Mouse (Mus musculus): ENCODE measurements around the gene Ctdspl2.

The Ctdspl2 gene

DNA sequence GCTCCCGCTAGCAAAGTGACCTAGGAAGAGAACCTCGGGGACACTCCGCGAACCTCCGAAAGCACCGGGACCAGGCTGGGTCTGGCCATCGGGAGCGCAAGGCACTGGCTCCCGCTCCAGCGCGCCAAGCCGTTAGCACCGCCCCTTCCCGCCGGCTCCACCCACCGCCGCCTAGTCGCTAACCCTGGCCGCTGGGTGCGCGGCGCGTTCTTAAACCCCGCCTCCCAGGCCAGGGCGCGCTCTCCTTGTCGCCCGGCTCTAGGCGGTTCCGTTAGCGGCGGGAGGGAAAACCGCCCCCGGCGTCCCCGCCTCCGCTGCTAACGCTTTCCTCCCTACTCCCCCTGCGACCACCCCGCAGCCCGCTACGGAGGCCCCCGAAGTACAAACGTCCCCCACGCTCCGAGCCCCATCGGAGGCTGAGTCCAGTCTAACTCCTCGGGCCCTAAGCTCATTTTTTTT, at the start of gene Ctdspl2, which contains the start of gene Mageb3:
Gene Ctdspl2, plus strand, starts transcription at position 237 of the 459 bp plus-strand sequence.
Gene Mageb3, minus strand, starts transcription at position 328 of the 459 bp plus-strand sequence.
- POLR2A ChIA-PET, result interaction anchor here (0.7 to 4.9 kb wide), 74 partner anchors 8 to 816 kb away, joined by 3 to 73 read pairs (median 5); partner anchors contain the start of genes Casc4 (in 2 of the 4), Eif3j1 (in 2 of the 4), Frmd5 (in 2 of the 4) and Sord (in 2 of the 4)

DNA sequence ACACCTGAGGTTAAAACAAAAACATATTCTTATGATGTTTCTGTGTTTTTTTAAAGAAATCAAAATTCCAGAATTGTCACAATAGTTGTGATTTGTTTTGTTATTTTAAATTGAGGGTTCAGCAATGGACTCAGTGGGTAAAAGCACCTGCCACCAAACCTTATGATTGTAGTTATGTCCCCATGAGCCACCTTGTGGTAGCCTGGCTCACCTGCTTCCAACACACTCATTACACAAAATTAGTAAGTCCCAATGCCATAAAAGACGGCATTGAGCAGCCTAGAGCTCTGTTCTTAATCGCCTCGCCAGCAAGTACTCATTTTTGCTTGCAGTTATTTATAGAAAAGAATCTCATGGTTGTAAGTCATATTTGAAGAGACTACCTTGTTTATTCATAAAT, 45.8 kb upstream of the Ctdspl2 start:
- ChIA-PET CTCF (no interaction called here), POLR2A (interaction anchor here in 1 of 4 experiments (1.6 to 1.9 kb wide), 2 partner anchors 10 kb away, joined by 3 to 10 read pairs; no protein-coding TSS in a partner anchor)

More for the DNA sequence above, at the start of gene Ctdspl2, which contains the start of gene Mageb3:
- CTCF ChIA-PET, result no interaction called here

DNA sequence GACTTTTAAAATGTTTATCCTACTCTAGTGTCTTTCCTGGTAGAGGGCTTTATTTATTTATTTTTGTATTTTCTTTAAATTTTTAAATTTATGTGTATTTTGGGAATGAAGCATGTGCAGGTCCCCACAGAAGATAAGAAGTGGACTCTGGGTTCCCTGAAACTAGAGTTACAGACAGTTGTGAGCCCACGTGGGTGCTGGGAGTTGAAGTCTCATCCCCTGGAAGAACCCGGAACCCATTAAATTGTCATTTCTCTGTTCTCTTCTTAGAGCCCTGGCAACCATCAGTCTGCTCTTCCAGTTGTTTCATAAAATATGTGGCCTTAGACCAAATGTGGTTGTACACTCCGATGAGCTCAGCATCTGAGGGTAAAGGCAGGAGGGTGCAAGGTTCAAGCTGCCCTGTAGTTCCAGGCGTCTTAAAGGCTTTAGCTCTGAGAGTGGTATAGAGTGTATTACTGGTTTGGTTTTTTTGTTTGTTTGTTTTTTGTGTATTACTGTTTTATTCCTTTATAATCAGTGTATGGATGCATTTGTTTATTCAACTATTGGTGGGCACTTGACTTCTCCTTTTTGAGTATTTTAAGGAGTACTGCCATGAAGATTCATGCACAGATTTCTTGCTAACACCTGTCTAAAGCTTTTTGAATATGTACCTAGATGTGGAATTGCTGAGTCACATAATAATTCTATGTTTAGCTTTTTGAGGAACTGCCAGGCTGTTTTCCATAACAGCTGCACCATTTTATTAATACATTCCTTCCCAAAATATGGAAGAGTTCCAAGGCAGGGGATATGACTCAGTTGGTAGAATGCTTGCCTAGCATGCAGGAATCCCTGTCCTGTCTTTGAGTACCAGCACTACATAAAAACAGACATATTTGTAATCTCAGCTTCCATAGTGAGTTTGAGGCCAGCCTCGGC, 39.5 kb upstream of the Ctdspl2 start:
- ChIA-PET POLR2A (interaction anchor here in 1 of 4 experiments (1.5 kb wide), 2 partner anchors 8 to 16 kb away, joined by 3 to 5 read pairs; no protein-coding TSS in a partner anchor), CTCF (interaction anchor here in 1 of 4 experiments (0.5 kb wide), 1 partner anchor 23 kb away, joined by 3 read pairs; no protein-coding TSS in a partner anchor)

DNA sequence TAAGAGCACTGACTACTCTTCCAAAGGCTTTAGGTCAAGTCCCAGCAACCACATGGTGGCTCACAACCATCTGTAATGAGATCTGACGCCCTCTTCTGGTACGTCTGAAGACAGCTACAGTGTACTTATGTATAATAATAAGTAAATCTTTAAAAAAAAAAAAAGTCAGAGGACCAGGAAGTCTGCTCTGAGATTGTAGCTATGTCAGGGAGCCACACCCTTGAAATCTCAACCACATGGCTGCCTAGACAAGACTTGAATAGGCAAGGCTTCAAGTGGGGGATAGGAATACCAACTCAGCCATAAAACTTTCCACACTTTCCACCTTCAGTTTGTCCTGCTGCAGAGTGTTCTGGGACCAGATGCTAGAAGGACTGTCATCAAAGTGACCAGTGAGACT, 18.2 kb upstream of the Ctdspl2 start:
- ChIA-PET POLR2A (interaction anchor here in 3 of 4 experiments (0.6 to 2.5 kb wide), 8 partner anchors 9 to 71 kb away, joined by 3 to 11 read pairs (median 3); partner anchors contain the start of genes Casc4 (in 2 of the 3), Ctdspl2 (in 1 of the 3) and Mageb3 (in 1 of the 3)), CTCF (interaction anchor here in 2 of 4 experiments (0.6 kb wide), 2 partner anchors 298 to 728 kb away, joined by 4 to 6 read pairs; no protein-coding TSS in a partner anchor)

- ChIA-PET CTCF (no interaction called here), POLR2A (interaction anchor here in 3 of 4 experiments (0.9 to 2.7 kb wide), 5 partner anchors 10 to 16 kb away, joined by 3 to 15 read pairs (median 5); partner anchors contain the start of genes Ctdspl2 (in 1 of the 3) and Mageb3 (in 1 of the 3))
Observed at GRCm38 (mm10) chr2:121943364-121943763, 12.4 kb upstream of the Ctdspl2 start.

DNA sequence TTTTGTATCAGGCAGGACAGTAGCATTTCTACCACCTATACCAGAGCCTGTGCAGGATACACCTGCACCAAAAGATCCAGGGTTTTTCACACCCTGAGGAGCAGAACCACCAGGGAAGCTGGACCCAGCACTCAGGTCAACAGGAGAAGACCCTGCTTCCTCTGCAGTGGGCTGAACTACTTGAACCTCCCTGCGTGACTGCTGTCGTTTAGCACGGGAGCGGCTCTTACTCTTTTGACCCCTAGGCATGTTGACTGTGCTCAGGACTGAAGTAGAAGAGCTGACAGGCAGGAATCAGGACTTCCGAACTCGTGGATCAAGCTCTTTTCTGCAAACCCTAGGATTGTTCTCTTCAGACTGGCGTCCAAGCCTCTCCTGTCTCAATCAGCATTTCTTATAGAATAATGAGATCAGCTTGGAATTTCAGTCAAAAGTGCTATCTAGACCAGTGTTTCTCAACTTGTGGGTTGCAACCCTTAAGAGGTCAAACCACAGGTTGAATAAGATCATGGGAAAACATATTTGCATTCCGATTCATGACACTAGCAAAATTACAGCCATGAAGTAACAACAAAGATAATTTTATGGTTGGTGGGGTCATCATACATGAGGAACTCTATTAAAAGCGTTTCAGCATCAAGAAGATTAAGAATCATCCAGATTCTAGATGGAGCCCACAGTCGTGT, 687 bp upstream of the Ctdspl2 start:
- POLR2A ChIA-PET, result interaction anchor here in 2 of 4 experiments (0.7 to 4.9 kb wide), 19 partner anchors 12 to 513 kb away, joined by 3 to 73 read pairs (median 8); partner anchors contain the start of genes Casc4 (in 2 of the 2), Eif3j1 (in 2 of the 2), Frmd5 (in 1 of the 2) and Shf (in 1 of the 2)
- CTCF ChIA-PET, result no interaction called here

DNA sequence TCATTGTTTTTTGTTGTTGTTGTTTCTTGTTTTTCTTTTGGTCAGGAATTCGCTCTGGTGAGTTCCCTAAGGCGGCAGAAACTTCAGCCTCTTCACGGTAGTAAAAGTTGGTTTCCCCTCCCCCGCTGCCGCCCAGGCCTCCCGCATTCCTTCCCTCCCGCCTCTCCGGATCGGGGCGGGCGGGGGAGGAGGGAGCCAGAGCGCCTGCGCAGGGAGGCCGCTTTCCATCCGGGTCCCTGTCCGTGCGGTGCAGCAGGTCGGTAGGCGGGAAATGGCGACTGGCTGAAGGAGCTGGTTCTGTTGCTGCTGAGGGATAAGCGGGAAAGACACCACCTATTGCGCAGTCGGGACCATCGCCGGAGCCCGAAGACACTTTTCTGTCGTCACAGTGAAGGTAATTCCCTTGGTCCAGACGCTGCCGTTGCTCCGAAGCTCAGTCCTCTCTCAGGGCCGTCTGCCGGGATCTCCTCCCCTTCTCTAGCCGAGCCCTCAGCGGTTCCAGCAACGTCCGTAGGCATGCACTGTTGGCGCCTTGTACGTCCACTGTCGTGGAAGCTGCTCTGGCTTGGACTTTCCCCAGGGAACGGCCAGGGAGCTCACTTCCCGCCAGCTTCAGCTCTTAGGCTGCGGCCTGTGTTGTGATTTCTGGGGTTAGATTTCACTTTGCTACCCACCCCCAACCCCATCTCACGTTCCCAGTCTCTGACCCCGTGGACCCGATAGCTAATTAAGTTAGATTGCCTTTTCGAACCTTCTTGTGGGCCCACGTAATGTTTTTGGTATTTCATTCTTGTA, 620 bp downstream of the Ctdspl2 start:
- ChIA-PET POLR2A (interaction anchor here (0.6 to 4.9 kb wide), 104 partner anchors 8 to 816 kb away, joined by 3 to 73 read pairs (median 4); partner anchors contain the start of genes Casc4 (in 2 of the 4), Eif3j1 (in 2 of the 4), Frmd5 (in 2 of the 4) and Shf (in 2 of the 4)), CTCF (interaction anchor here in 2 of 4 experiments (0.6 to 1.1 kb wide), 2 partner anchors 9 to 80 kb away, joined by 3 read pairs; no protein-coding TSS in a partner anchor)

DNA sequence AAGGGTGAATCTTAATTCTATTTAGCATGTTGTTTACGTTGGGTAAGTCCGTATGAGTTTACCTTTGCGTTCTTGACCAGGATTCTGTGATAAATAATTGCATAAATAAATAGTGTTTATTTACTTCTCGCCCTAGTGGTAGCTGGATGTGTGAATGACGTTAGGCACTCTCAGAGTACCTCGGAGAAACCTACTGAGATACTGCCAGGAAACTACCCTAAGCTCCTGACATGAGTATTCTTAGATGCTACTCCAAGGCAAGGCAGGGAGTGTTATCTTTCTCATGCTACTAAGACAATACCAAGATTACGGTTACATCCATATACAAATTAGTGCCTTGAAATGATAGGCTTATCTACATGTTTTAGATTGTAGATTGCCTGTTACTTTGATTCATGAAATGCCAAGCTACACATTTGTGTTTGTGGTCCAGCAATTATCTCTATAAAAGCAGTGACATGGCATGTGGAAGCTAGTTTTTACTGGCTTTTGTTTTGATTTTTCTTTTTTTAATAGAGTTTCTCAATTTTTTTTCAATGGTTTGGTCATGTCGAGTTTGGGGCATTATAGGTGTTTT, 1.5 kb downstream of the Ctdspl2 start:
- CTCF ChIA-PET, result interaction anchor here in 2 of 4 experiments (0.6 to 1.1 kb wide), 2 partner anchors 9 to 81 kb away, joined by 3 read pairs; no protein-coding TSS in a partner anchor

GRCm38 (mm10) chr2:121995738-121996137, 39.9 kb downstream of the Ctdspl2 start:
- ChIA-PET POLR2A (interaction anchor here in 3 of 4 experiments (0.6 to 2.6 kb wide), 11 partner anchors 10 to 239 kb away, joined by 3 to 15 read pairs (median 4); partner anchors contain the start of genes Ctdspl2 (in 1 of the 3), Eif3j1 (in 1 of the 3), Mageb3 (in 1 of the 3) and Sord (in 1 of the 3)), CTCF (interaction anchor here (0.5 to 1.6 kb wide), 14 partner anchors 11 to 462 kb away, joined by 3 to 4 read pairs (median 3); partner anchors contain the start of gene Frmd5 (in 1 of the 4))

More for the DNA sequence above, 1.5 kb downstream of the Ctdspl2 start:
- POLR2A ChIA-PET, result interaction anchor here (0.6 to 4.9 kb wide), 71 partner anchors 8 to 817 kb away, joined by 3 to 73 read pairs (median 5); partner anchors contain the start of genes Casc4 (in 3 of the 4), Eif3j1 (in 2 of the 4), Frmd5 (in 2 of the 4) and Shf (in 2 of the 4)

DNA sequence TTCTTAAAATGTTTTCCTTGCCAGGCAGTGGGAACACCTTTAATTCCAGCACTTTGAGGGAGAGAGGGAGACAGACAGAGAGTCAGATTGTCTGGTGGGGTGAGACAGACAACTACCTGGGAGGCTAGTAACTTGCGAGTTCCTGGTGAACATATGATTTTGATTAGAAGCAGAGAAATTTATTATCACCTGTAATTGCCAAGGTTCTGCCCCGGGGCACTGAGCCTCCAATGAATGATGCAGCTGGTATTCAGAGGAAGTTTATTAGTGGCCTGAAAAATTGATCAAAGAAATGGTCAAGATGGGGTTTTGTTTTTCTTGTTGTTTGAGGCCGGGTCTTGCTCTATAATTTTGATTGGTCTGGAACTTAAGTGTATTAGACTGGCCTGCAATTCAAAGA, 53.0 kb downstream of the Ctdspl2 start:
- POLR2A ChIA-PET, result interaction anchor here in 2 of 4 experiments (0.7 to 1.0 kb wide), 2 partner anchors 19 to 117 kb away, joined by 3 to 4 read pairs; no protein-coding TSS in a partner anchor
- CTCF ChIA-PET, result no interaction called here

- POLR2A ChIA-PET, result interaction anchor here in 1 of 4 experiments (0.8 to 1.0 kb wide), 3 partner anchors 12 to 50 kb away, joined by 3 to 4 read pairs (median 3); no protein-coding TSS in a partner anchor
- CTCF ChIA-PET, result no interaction called here
Observed at GRCm38 (mm10) chr2:122011441-122011840, 55.6 kb downstream of the Ctdspl2 start.

DNA sequence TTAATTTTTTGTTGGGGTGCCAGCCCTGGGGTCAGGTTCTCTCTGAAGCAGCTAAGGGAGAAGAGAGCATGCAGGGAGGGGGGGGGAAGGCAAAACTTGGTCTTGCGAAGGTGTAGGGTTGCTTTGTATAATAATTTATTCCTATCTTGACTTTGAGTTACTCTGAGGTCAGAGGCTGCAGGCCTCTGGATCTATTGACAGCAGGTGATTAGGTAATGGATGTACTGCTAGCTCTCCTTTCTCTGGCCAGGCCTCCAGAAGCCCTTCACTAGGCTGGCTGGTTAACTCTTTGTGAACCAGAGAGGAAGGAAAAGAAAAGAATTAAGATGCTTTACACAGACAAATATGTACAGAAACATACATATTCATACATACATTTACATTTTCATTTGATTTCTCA, 62.9 kb downstream of the Ctdspl2 start:
- ChIA-PET CTCF (interaction anchor here in 2 of 4 experiments (0.6 kb wide), 2 partner anchors 16 to 518 kb away, joined by 3 to 4 read pairs; no protein-coding TSS in a partner anchor), POLR2A (interaction anchor here in 3 of 4 experiments (0.6 to 2.7 kb wide), 9 partner anchors 9 to 440 kb away, joined by 3 to 17 read pairs (median 4); partner anchors contain the start of gene Eif3j1 (in 2 of the 3))

GRCm38 (mm10) chr2:122022284-122022683, 66.5 kb downstream of the Ctdspl2 start:
- ChIA-PET CTCF (interaction anchor here in 2 of 4 experiments (0.6 to 1.4 kb wide), 3 partner anchors 34 to 450 kb away, joined by 3 to 6 read pairs (median 3); partner anchors contain the start of gene Frmd5 (in 1 of the 2)), POLR2A (interaction anchor here in 1 of 4 experiments (0.7 to 2.1 kb wide), 4 partner anchors 8 to 126 kb away, joined by 3 to 8 read pairs (median 4); no protein-coding TSS in a partner anchor)

GRCm38 (mm10) chr2:122027091-122027490, 71.3 kb downstream of the Ctdspl2 start:
- POLR2A ChIA-PET, result interaction anchor here in 3 of 4 experiments (0.6 to 5.9 kb wide), 21 partner anchors 7 to 614 kb away, joined by 3 to 49 read pairs (median 8); partner anchors contain the start of genes Ctdspl2 (in 2 of the 3), Mageb3 (in 2 of the 3), Catsper2 (in 1 of the 3) and Pdia3 (in 1 of the 3)
- CTCF ChIA-PET, result interaction anchor here in 1 of 4 experiments (0.7 kb wide), 1 partner anchor 478 kb away, joined by 6 read pairs; no protein-coding TSS in a partner anchor
